Mouse (Mus musculus): Measurements from ENCODE around the gene Pnrc2.

The Pnrc2 gene

DNA sequence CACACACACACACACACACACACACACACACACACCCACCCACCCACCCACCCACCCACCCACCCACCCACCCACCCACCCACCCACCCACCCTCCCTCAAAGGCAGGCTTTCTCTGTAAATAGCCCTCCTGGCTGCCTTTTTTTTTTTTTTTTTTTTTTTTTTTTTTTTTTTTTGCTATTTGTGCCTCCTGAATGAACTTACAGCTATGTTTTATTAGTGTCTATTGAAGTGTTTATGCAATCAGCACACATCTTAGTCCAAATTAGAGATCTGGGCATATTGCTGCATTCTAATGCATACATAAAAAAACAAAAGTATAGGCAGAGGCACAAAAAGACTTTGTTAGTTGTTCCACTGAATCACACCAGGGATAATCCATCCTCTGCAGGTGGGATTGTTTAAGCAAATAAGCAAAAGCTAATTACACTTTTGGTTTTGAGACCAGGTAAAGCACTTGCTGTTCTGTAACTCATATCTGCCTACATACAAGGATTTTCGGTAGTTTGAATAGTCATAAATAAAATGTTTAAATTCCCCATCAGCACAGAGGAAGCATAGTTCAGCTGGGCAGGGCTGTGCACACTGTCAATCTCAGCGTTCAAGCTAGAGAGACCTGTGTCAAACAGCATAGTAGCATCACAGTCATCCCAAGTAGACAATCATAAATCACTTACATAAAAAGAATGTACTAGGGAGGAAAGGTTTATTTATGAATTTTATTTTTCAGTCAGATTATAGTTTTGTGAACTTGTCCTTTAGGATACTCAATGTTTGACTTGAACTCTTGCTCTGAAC lies 3.2 kb downstream of the Pnrc2 start:
- no peak for DNase-seq (ENCODE audit: low read depth)

DNA sequence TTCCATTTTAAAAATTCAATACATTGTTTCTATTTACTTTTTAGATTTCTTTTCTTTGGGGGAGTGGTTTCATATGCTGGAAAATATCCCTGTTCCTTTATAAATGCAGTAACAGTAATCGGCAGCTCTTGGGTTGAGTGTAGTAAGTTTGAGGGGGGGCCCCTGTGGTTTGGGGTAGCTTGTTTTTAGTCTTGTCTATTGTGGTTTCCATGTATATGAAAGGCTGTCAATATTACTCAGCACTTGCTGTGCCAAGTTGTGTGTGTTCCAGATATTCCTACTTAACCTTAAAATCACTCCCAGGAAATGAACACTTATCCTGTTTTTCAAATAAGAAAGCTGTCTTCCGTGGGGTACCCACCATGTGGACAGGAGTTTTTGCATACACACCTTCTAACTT lies 4.7 kb downstream of the Pnrc2 start:
- DNase-seq (ENCODE audit: low read depth): peak; percentile 64

- DNase-seq (ENCODE audit: low read depth): peak; percentile 35
Observed at GRCm38 (mm10) chr4:135857597-135858186, 16.0 kb downstream of the Pnrc2 start.

GRCm38 (mm10) chr4:135856223-135857091 lies 17.2 kb downstream of the Pnrc2 start:
- peak; percentile 72 for DNase-seq (ENCODE audit: low read depth)

DNA sequence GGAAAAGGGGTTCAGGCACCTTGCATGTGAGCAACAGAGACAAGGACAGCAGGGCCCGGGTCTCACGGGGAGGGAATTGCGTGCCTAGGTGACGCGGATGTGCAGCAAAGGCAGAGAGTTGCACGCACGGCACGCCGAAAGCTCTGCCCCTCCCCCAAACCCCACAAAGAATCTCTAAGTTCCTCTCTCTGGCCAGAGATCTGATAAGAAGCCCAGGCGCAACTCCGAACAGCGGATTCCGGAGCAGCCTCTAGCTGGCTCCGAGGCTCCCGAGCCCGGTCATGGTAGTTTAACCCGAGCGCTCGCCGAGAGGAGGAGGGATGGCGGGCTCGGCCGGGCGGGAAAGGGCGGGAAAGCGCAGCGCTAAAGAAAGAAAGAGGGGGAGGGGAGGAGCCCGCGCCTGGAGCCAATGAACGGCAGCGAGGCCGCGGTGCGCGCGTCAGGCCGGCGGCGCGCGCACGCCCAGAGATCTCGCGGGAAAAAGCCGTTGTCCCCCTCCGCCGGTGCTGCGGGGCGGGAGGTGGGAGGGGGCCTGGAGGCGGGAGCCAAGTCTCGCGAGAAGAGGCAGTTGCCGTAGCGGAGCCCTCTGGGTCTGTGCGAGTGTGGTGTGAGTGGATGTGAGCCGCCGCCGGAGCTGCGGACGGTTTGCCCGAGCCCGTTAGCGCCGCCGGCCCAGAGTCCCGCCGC lies 18.0 kb downstream of the Pnrc2 start, which contains the start of gene Srsf10:
Srsf10 (plus strand) TSS at position 212 of the 687 bp plus-strand sequence.
- DNase-seq (ENCODE audit: low read depth): peak; percentile 97

GRCm38 (mm10) chr4:135855080-135855479 lies 18.6 kb downstream of the Pnrc2 start:
- peak; percentile 73 for DNase-seq (ENCODE audit: low read depth)

- no peak for DNase-seq (ENCODE audit: low read depth)
Observed at GRCm38 (mm10) chr4:135854630-135855029, 19.0 kb downstream of the Pnrc2 start.

DNA sequence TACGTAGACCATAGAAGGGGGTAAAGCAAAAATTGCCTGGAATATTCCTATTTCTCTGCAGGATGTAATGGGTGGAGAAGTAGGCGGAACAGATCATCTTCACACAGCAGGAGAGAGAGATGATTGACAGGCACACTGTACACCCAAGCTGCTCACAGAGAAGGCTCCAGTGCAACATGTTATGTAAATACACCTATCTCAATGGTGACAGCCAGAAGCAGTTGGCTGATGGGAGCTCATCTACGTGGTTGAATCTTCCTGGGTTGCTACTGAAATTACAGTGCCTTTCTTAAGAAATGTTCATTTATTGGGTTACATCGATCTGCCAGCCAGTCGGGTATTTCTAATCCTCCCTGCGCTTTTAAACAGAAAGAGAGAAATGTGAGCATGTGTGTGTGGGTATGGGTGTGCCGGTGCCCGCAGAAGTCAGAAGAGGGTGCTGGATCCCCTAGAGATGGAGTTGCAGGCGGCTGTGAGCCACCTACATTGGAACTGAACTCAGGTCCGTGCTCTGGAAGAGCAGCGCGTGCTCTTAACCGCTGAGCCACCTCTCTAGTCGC lies 19.6 kb downstream of the Pnrc2 start:
- DNase-seq (ENCODE audit: low read depth): no peak

DNA sequence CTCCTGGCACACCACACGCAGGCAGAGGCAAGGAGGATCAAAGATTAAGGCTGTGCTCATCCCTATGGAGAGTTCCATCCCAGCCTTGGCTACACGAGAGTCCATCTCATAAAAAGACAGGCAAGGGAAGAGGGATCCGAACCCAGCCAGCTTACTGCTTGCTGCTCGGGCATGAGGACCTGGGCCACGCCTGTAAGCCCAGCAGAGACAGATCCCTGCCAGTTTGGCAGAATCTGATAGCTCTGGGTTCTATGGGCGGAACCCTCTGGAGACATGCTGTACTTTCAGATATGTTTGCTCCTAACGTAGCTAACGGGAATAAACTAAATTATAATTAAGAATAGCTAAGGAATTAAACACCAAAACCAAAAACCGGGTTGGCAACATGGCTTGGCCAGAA lies 21.7 kb downstream of the Pnrc2 start:
- no peak for DNase-seq (ENCODE audit: low read depth)

- DNase-seq (ENCODE audit: low read depth): no peak
Observed at GRCm38 (mm10) chr4:135850411-135851095, 23.1 kb downstream of the Pnrc2 start.

GRCm38 (mm10) chr4:135847581-135847980 lies 26.1 kb downstream of the Pnrc2 start:
- no peak for DNase-seq (ENCODE audit: low read depth)

- DNase-seq (ENCODE audit: low read depth): no peak
Observed at GRCm38 (mm10) chr4:135844400-135844799, 29.2 kb downstream of the Pnrc2 start.

DNA sequence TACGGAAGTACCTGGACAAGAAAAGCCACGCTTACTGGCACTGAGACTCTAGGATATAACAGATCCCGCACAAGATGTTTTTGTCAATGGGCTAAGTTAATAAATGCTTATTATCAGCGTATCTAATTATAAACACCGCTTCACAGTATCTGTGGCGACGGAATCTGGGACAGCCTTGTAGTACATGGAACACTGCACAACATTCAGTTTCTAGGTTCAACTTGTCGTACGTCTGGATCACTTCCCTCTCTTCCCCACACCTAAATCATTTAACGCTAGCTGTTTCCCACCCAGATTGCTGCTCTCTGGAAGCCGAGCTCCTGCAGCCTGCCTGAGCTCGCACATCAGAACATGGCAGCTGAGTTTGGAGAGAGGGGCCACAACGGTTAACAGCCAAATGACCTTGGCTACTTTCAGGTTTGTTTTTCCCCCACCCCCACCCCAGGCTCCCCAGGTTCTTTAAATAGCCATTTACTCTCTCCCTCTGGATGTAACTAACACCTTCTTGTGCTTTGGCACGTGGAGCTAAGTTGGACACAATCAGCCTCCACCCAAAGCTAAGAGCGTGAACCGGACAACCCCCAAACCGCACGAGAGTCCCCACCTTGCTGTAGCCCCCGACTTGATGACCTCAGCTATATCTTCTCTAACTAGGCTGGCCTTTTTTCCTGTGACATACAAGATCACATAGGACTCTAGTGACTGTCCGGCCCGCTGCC lies 34.2 kb downstream of the Pnrc2 start:
- DNase-seq (ENCODE audit: low read depth): no peak

DNA sequence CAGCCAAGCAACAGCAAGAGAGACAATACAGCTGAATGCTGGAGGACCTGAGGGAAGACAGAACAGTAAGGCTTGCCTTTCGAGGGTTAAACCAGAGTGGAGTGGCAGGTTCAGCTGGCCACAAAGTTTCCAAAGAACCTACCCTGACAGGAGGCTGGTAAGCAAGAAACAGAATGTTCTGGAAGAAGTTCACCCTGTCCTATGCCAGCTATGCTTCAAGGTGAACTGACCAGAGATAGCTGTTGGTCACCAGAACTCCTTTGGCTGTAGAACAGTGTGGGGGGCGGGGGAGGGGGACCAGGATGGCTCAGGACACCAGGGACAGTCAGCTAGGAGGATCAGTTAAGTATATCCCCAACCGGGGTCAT lies 34.7 kb downstream of the Pnrc2 start:
- DNase-seq (ENCODE audit: low read depth): no peak

DNA sequence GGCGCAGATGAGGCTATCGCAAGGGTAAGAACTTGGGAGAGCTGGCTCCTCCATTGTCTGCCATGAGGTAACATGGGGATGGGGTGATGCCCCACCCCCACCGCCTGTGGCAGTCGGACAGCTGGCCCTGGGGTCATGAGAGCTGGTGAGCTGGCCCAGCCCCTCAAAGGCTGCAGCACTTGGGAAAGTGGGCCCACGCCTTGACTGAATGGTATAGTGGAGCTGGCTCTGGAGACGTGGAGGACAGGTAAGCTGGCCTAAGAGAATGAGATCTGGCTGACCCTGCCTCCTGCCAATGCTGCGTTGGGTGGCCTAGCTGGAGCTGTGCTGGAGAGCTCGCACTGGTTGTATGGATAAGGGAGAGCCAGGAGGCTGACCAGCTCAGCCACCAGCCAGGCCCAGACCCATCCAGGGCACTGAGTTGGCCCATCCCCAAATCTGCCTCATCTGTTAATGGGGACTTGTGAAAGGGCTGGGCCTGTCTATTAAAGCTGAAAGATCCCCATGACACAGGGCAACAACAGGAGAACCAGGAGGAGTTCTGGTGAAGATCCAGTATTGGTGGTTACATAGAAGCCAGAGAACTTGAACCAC lies 39.4 kb downstream of the Pnrc2 start:
- no peak for DNase-seq (ENCODE audit: low read depth)

- DNase-seq (ENCODE audit: low read depth): no peak
Observed at GRCm38 (mm10) chr4:135833301-135834123, 40.1 kb downstream of the Pnrc2 start.

GRCm38 (mm10) chr4:135832070-135832469 lies 41.6 kb downstream of the Pnrc2 start:
- no peak for DNase-seq (ENCODE audit: low read depth)

GRCm38 (mm10) chr4:135828491-135828890 lies 45.2 kb downstream of the Pnrc2 start:
- no peak for DNase-seq (ENCODE audit: low read depth)

- DNase-seq (ENCODE audit: low read depth): no peak
Observed at GRCm38 (mm10) chr4:135824254-135824653, 49.4 kb downstream of the Pnrc2 start.

Data from 416B (cell line).